Mouse (Mus musculus) megakaryocyte, embryonic 14.5 days (primary cell): ENCODE results near the gene Lrrc20. TPM values are rescaled to one million over a fixed set of nuclear protein-coding genes. Genes with fewer than 3 reads are reported as not detected.
A peak's percentile ranks its signal among the peaks of the same experiment; 100 is the strongest.

Source experiments
- H3K27me3 ChIP-seq: replicated peaks from 2 replicates; pipeline ENCODE3; 2012; ENCODE audit warnings: inconsistent platforms
- H3K36me3 ChIP-seq: replicated peaks from 2 replicates; pipeline ENCODE3; 2012; ENCODE audit warnings: low read length, inconsistent platforms, mixed read lengths
- H3K4me1 ChIP-seq: 2 replicates; pipeline ENCODE4 v1.6.1; 2012; ENCODE audit warnings: inconsistent platforms
- H3K4me3 ChIP-seq: replicated peaks from 2 replicates; pipeline ENCODE3; 2012; ENCODE audit warnings: moderate library complexity, mild to moderate bottlenecking, inconsistent platforms
- H3K9me3 ChIP-seq: 2 replicates; pipeline ENCODE4 v1.6.1; 2012; ENCODE audit warnings: inconsistent platforms
- FLI1 ChIP-seq: IDR thresholded peaks from 2 replicates; pipeline ENCODE4 v1.6.1; 2012; ENCODE audit warnings: low read length, inconsistent platforms, mixed read lengths
- GATA1 ChIP-seq: IDR thresholded peaks from 3 replicates; pipeline ENCODE4 v1.6.1; 2012; ENCODE audit warnings: mixed read lengths, low read length, inconsistent platforms, borderline replicate concordance
- polyA plus RNA-seq: library from polyadenylated mRNA; stranded (reverse); fragments of >175 nt; gene quantifications from 2 replicates; pipeline ENCODE4 v1.2.3, GENCODE M21; 2012; ENCODE audit warnings: low replicate concordance; ENCODE audit not compliant: insufficient read depth

Lrrc20 gene
- polyA plus RNA-seq, 1 experiment = 5.2 TPM

- Histone ChIP-seq H3K4me1 (peaks cover 12% of the 10 kb centered on the region), H3K4me3 (no peak overlapping the region), H3K36me3 (peaks cover 11% of the 10 kb centered on the region), H3K27me3 (no peaks in the 10 kb centered on the region), H3K9me3 (peaks cover 38% of the 10 kb centered on the region)
- TF ChIP-seq FLI1 (no peak), GATA1 (no peak)
Measured at GRCm38 (mm10) chr10:61558631-61559030, 83.0 kb downstream of the Lrrc20 start.

GRCm38 (mm10) chr10:61559544-61559943, 83.9 kb downstream of the Lrrc20 start:
- Histone ChIP-seq H3K27me3 (peaks cover 1% of the 10 kb centered on the region), H3K9me3 (peaks cover 38% of the 10 kb centered on the region), H3K4me1 (peaks cover 12% of the 10 kb centered on the region), H3K4me3 (no peak overlapping the region), H3K36me3 (peaks cover 11% of the 10 kb centered on the region)
- TF ChIP-seq FLI1 (no peak), GATA1 (no peak)

GRCm38 (mm10) chr10:61563550-61563949, 87.9 kb downstream of the Lrrc20 start:
- TF ChIP-seq FLI1 (no peak), GATA1 (no peak)
- no peak overlapping the region for H3K4me3 ChIP-seq

GRCm38 (mm10) chr10:61564408-61564807, 88.8 kb downstream of the Lrrc20 start:
- Histone ChIP-seq H3K4me3 (no peak overlapping the region), H3K27me3 (peaks cover 1% of the 10 kb centered on the region), H3K36me3 (peaks cover 7% of the 10 kb centered on the region), H3K4me1 (peaks cover 7% of the 10 kb centered on the region), H3K9me3 (peaks cover 24% of the 10 kb centered on the region)
- TF ChIP-seq GATA1 = no peak
- no peak for TF ChIP-seq FLI1

More at GRCm38 (mm10) chr10:61563550-61563949, 87.9 kb downstream of the Lrrc20 start:
- H3K4me1 ChIP-seq = peaks cover 12% of the 10 kb centered on the region
- H3K9me3 ChIP-seq = peaks cover 24% of the 10 kb centered on the region
- peaks cover 1% of the 10 kb centered on the region for H3K27me3 ChIP-seq
- H3K36me3 ChIP-seq = peaks cover 7% of the 10 kb centered on the region

- Histone ChIP-seq H3K9me3 (0 out of 2 replicates have a peak, but pooled peaks cover 4% of the 10 kb centered on the region), H3K27me3 (no peaks in the 10 kb centered on the region)
- TF ChIP-seq GATA1 = no peak
- TF ChIP-seq FLI1 = no peak
Measured at GRCm38 (mm10) chr10:61570181-61570580, 94.6 kb downstream of the Lrrc20 start.

GRCm38 (mm10) chr10:61572126-61572525, 96.5 kb downstream of the Lrrc20 start:
- H3K4me1 ChIP-seq = peaks cover 3% of the 10 kb centered on the region; the same call in 1 of the 2 replicates

More at GRCm38 (mm10) chr10:61570181-61570580, 94.6 kb downstream of the Lrrc20 start:
- no peak overlapping the region for H3K4me3 ChIP-seq
- H3K4me1 ChIP-seq = peaks cover 3% of the 10 kb centered on the region; the same call in 1 of the 2 replicates
- no peaks in the 10 kb centered on the region for H3K36me3 ChIP-seq

GRCm38 (mm10) chr10:61576120-61576767, 100.6 kb downstream of the Lrrc20 start:
- TF ChIP-seq FLI1 = no peak
- no peak for TF ChIP-seq GATA1
- H3K27me3 ChIP-seq = peaks cover 3% of the 10 kb centered on the region
- H3K4me1 ChIP-seq = no peaks in the 10 kb centered on the region
- peaks cover 10% of the 10 kb centered on the region for H3K36me3 ChIP-seq
- H3K4me3 ChIP-seq = no peak overlapping the region
- no peaks in the 10 kb centered on the region for H3K9me3 ChIP-seq

More at GRCm38 (mm10) chr10:61572126-61572525, 96.5 kb downstream of the Lrrc20 start:
- Histone ChIP-seq H3K27me3 (peaks cover 3% of the 10 kb centered on the region), H3K36me3 (no peaks in the 10 kb centered on the region), H3K4me3 (no peak overlapping the region), H3K9me3 (no peaks in the 10 kb centered on the region)
- TF ChIP-seq FLI1 = no peak
- no peak for TF ChIP-seq GATA1

- H3K9me3 ChIP-seq = peaks cover 21% of the 10 kb centered on the region
- no peaks in the 10 kb centered on the region for H3K36me3 ChIP-seq
- H3K27me3 ChIP-seq = peaks cover 23% of the 10 kb centered on the region
- no peak overlapping the region for H3K4me3 ChIP-seq
- H3K4me1 ChIP-seq = no peaks in the 10 kb centered on the region; the same call in 1 of the 2 replicates
- TF ChIP-seq GATA1 (no peak), FLI1 (no peak)
Measured at GRCm38 (mm10) chr10:61587241-61587849, 111.7 kb downstream of the Lrrc20 start.

GRCm38 (mm10) chr10:61597991-61598390, 122.4 kb downstream of the Lrrc20 start:
- TF ChIP-seq GATA1 (no peak), FLI1 (no peak)
- H3K4me3 ChIP-seq = no peak overlapping the region
- H3K36me3 ChIP-seq = no peaks in the 10 kb centered on the region
- peaks cover 59% of the 10 kb centered on the region for H3K27me3 ChIP-seq
- peaks cover 50% of the 10 kb centered on the region for H3K4me1 ChIP-seq
- no peaks in the 10 kb centered on the region for H3K9me3 ChIP-seq

- TF ChIP-seq FLI1 (no peak), GATA1 (no peak)
- no peaks in the 10 kb centered on the region for H3K9me3 ChIP-seq
- H3K4me1 ChIP-seq = peaks cover 48% of the 10 kb centered on the region
- H3K36me3 ChIP-seq = no peaks in the 10 kb centered on the region
- peaks cover 55% of the 10 kb centered on the region for H3K27me3 ChIP-seq
- peak overlapping the region; percentile 74 for H3K4me3 ChIP-seq
Measured at GRCm38 (mm10) chr10:61599556-61600114, 124.0 kb downstream of the Lrrc20 start.
